Mouse (Mus musculus): ENCODE results near the gene Tnmd. TPM values are rescaled to one million over a fixed set of nuclear protein-coding genes. Genes with fewer than 3 reads are reported as not detected.

Tnmd gene
- polyA plus RNA-seq, 1 experiment: not detected

GRCm38 (mm10) chrX:133914219-133914618 is 63.4 kb downstream of the Tnmd start:
- Histone ChIP-seq H3K36me3 (ENCODE audit: control insufficient read depth) (no peaks in the 10 kb centered on the region), H3K4me3 (replicated peaks) (no peak overlapping the region), H3K9me3 (ENCODE audit: control insufficient read depth, low read length) (no peaks in the 10 kb centered on the region), H3K4me1 (ENCODE audit: control insufficient read depth) (no peaks in the 10 kb centered on the region), H3K27me3 (ENCODE audit: control insufficient read depth) (peaks cover 4% of the 10 kb centered on the region)
- TF ChIP-seq TAL1 (IDR thresholded peaks at IDR 0.05; ENCODE audit: low read length) (no peak), GATA1 (IDR thresholded peaks at IDR 0.05; ENCODE audit: low read length) (no peak)

Other genes with a start within 250 kb of the Tnmd start
- gene Pcdh19, start 162.0 kb upstream of the Tnmd start, polyA plus RNA-seq (2012): not detected in 2 replicates
- not detected in 2 replicates for gene Tspan6, start 47.4 kb downstream of the Tnmd start, polyA plus RNA-seq (2012)
- gene Srpx2, start 57.4 kb downstream of the Tnmd start, polyA plus RNA-seq (2012): 0.02 TPM in 1 of 2 replicates, not detected in the other
- gene Sytl4, start 130.8 kb downstream of the Tnmd start, polyA plus RNA-seq (2012): not detected in 2 replicates
- 1.1 and 1.3 TPM in 2 replicates for gene Cstf2, start 208.2 kb downstream of the Tnmd start, polyA plus RNA-seq (2012)

Measured in erythroblast, embryonic 14.5 days (primary cell).